Mouse (Mus musculus) neural tube, embryonic 13.5 days (tissue): ENCODE measurements at regions not wholly inside any gene's neighbourhood (a gene's known extent, or its start where the extent isn't known, plus 50 kb on each side); places are given as distances from the start of the nearest gene placed in this dataset.

ENCODE experiments used
- ATAC-seq: fragments of 200-750 bp; cut with Nextera tagmentation; 2 replicates; pipeline ENCODE4 v1.8.0; 2017; ENCODE audit warnings: low read depth, mild to moderate bottlenecking, moderate TSS enrichment, moderate library complexity
- H3K27ac ChIP-seq: fragments of 300-500 bp; sonication (generic); replicated peaks from 2 replicates; pipeline ENCODE4 v1.5.1; 2015; ENCODE audit warnings: moderate library complexity, mild to moderate bottlenecking, inconsistent platforms
- H3K27me3 ChIP-seq: fragments of 300-500 bp; sonication (generic); 2 replicates; pipeline ENCODE4 v1.6.1; 2015; ENCODE audit warnings: mild to moderate bottlenecking, inconsistent platforms
- H3K36me3 ChIP-seq: fragments of 300-500 bp; sonication (generic); 2 replicates; pipeline ENCODE4 v1.6.1; 2015; ENCODE audit warnings: mild to moderate bottlenecking, inconsistent platforms
- H3K4me1 ChIP-seq: fragments of 300-500 bp; sonication (generic); replicated peaks from 2 replicates; pipeline ENCODE4 v1.6.1; 2015; ENCODE audit warnings: inconsistent platforms
- H3K4me2 ChIP-seq: fragments of 300-500 bp; sonication (generic); 2 replicates; pipeline ENCODE4 v1.6.1; 2015; ENCODE audit warnings: inconsistent platforms, mild to moderate bottlenecking, moderate library complexity
- H3K4me3 ChIP-seq: fragments of 300-500 bp; sonication (generic); 2 replicates; pipeline ENCODE4 v1.5.1; 2015; ENCODE audit warnings: mild to moderate bottlenecking, inconsistent platforms
- H3K9ac ChIP-seq: fragments of 300-500 bp; sonication (generic); 2 replicates; pipeline ENCODE4 v1.6.1; 2015; ENCODE audit warnings: moderate library complexity, mild to moderate bottlenecking, inconsistent platforms
- H3K9me3 ChIP-seq: fragments of 300-500 bp; sonication (generic); 2 replicates; pipeline ENCODE4 v1.6.1; 2016; ENCODE audit warnings: inconsistent platforms
- WGBS: fragments of 180-500 bp; shearing (Covaris S2); methylation state at CpG from one replicate; pipeline ENCODE4 v1.1.7; 2015; 5-methylcytosine and 5-hydroxymethylcytosine counted together

- no peak overlapping the region for H3K4me2 ChIP-seq
- 92% methylated on average over 11 of the region's 11 CpGs for WGBS
- ATAC-seq: no peak
- H3K9ac ChIP-seq: no peak overlapping the region
- no peak overlapping the region for H3K27ac ChIP-seq
- H3K4me1 ChIP-seq: no peaks in the 10 kb centered on the region
- no peaks in the 10 kb centered on the region for H3K9me3 ChIP-seq
- H3K27me3 ChIP-seq: no peaks in the 10 kb centered on the region
- no peak overlapping the region for H3K4me3 ChIP-seq
- H3K36me3 ChIP-seq: no peaks in the 10 kb centered on the region
Measured at GRCm38 (mm10) chr13:92911660-92912284, 67.2 kb downstream of the Mtx3 start.

- Histone ChIP-seq H3K4me1 (no peaks in the 10 kb centered on the region), H3K27ac (no peak overlapping the region), H3K27me3 (no peaks in the 10 kb centered on the region), H3K4me2 (no peak overlapping the region), H3K4me3 (no peak overlapping the region), H3K9me3 (no peaks in the 10 kb centered on the region; the same call in 1 of the 2 replicates), H3K9ac (no peak overlapping the region), H3K36me3 (no peaks in the 10 kb centered on the region)
- no peak for ATAC-seq
- WGBS: 74% methylated on average over 2 of the region's 2 CpGs
Measured at GRCm38 (mm10) chr13:92912661-92913060, 68.1 kb downstream of the Mtx3 start.

GRCm38 (mm10) chr13:92914631-92915030, 70.1 kb downstream of the Mtx3 start:
- H3K9ac ChIP-seq: no peak overlapping the region
- no peaks in the 10 kb centered on the region for H3K27me3 ChIP-seq
- no peak for ATAC-seq
- no peaks in the 10 kb centered on the region for H3K36me3 ChIP-seq
- H3K4me1 ChIP-seq: no peaks in the 10 kb centered on the region
- H3K9me3 ChIP-seq: no peaks in the 10 kb centered on the region; the same call in 1 of the 2 replicates
- WGBS: 85% methylated on average over 3 of the region's 3 CpGs
- no peak overlapping the region for H3K4me3 ChIP-seq
- H3K27ac ChIP-seq: no peak overlapping the region
- H3K4me2 ChIP-seq: no peak overlapping the region

- Histone ChIP-seq H3K27me3 (no peaks in the 10 kb centered on the region), H3K36me3 (no peaks in the 10 kb centered on the region), H3K9ac (no peak overlapping the region), H3K9me3 (no peaks in the 10 kb centered on the region; the same call in 1 of the 2 replicates), H3K4me1 (no peaks in the 10 kb centered on the region), H3K4me2 (no peak overlapping the region), H3K27ac (no peak overlapping the region), H3K4me3 (no peak overlapping the region)
- WGBS: 87% methylated on average over 2 of the region's 2 CpGs
- no peak for ATAC-seq
Measured at GRCm38 (mm10) chr13:92915221-92915839, 70.8 kb downstream of the Mtx3 start.

- Histone ChIP-seq H3K4me2 (no peak overlapping the region), H3K4me1 (no peaks in the 10 kb centered on the region), H3K36me3 (no peaks in the 10 kb centered on the region), H3K9me3 (no peaks in the 10 kb centered on the region; the same call in 1 of the 2 replicates), H3K4me3 (no peak overlapping the region), H3K27me3 (no peaks in the 10 kb centered on the region), H3K9ac (no peak overlapping the region), H3K27ac (no peak overlapping the region)
- no peak for ATAC-seq
- 92% methylated on average over 5 of the region's 5 CpGs for WGBS
Measured at GRCm38 (mm10) chr13:92915948-92916710, 71.6 kb downstream of the Mtx3 start.

- H3K4me3 ChIP-seq: no peak overlapping the region
- H3K4me2 ChIP-seq: no peak overlapping the region
- no peak overlapping the region for H3K27ac ChIP-seq
- H3K27me3 ChIP-seq: no peaks in the 10 kb centered on the region
- H3K9ac ChIP-seq: no peak overlapping the region
- no peaks in the 10 kb centered on the region; the same call in 1 of the 2 replicates for H3K9me3 ChIP-seq
- no peaks in the 10 kb centered on the region for H3K36me3 ChIP-seq
- no peak for ATAC-seq
- 89% methylated on average over 2 of the region's 2 CpGs for WGBS
- no peaks in the 10 kb centered on the region for H3K4me1 ChIP-seq
Measured at GRCm38 (mm10) chr13:92919882-92920281, 75.3 kb downstream of the Mtx3 start.

- no peaks in the 10 kb centered on the region for H3K36me3 ChIP-seq
- no peaks in the 10 kb centered on the region for H3K27me3 ChIP-seq
- no peak overlapping the region for H3K4me3 ChIP-seq
- no peak for ATAC-seq
- H3K4me1 ChIP-seq: no peaks in the 10 kb centered on the region
- no peaks in the 10 kb centered on the region; the same call in 1 of the 2 replicates for H3K9me3 ChIP-seq
- 96% methylated on average over 3 of the region's 3 CpGs for WGBS
- no peak overlapping the region for H3K9ac ChIP-seq
- H3K4me2 ChIP-seq: no peak overlapping the region
- H3K27ac ChIP-seq: no peak overlapping the region
Measured at GRCm38 (mm10) chr13:92921936-92922335, 77.4 kb downstream of the Mtx3 start.

- WGBS: 80% methylated on average over 2 of the region's 2 CpGs
- Histone ChIP-seq H3K4me2 (no peak overlapping the region), H3K9ac (no peak overlapping the region), H3K4me1 (no peaks in the 10 kb centered on the region), H3K4me3 (no peak overlapping the region), H3K27me3 (no peaks in the 10 kb centered on the region), H3K9me3 (no peaks in the 10 kb centered on the region), H3K36me3 (no peaks in the 10 kb centered on the region), H3K27ac (no peak overlapping the region)
- ATAC-seq: no peak
Measured at GRCm38 (mm10) chr13:92923496-92923895, 78.9 kb downstream of the Mtx3 start.

- Histone ChIP-seq H3K27me3 (no peaks in the 10 kb centered on the region), H3K36me3 (no peaks in the 10 kb centered on the region), H3K4me1 (no peaks in the 10 kb centered on the region), H3K4me3 (no peak overlapping the region), H3K9me3 (no peaks in the 10 kb centered on the region), H3K9ac (no peak overlapping the region), H3K27ac (no peak overlapping the region), H3K4me2 (no peak overlapping the region)
- ATAC-seq: no peak
- WGBS: 80% methylated on average over 3 of the region's 3 CpGs
Measured at GRCm38 (mm10) chr13:92924021-92924420, 79.5 kb downstream of the Mtx3 start.

- WGBS: 84% methylated on average over 5 of the region's 5 CpGs
- Histone ChIP-seq H3K27me3 (no peaks in the 10 kb centered on the region), H3K9ac (no peak overlapping the region), H3K36me3 (no peaks in the 10 kb centered on the region), H3K9me3 (no peaks in the 10 kb centered on the region), H3K27ac (no peak overlapping the region), H3K4me3 (no peak overlapping the region), H3K4me1 (no peaks in the 10 kb centered on the region), H3K4me2 (no peak overlapping the region)
- ATAC-seq: no peak
Measured at GRCm38 (mm10) chr13:92925196-92925595, 80.6 kb downstream of the Mtx3 start.

GRCm38 (mm10) chr13:92928551-92928950, 84.0 kb downstream of the Mtx3 start:
- Histone ChIP-seq H3K4me2 (no peak overlapping the region), H3K36me3 (no peaks in the 10 kb centered on the region), H3K27me3 (no peaks in the 10 kb centered on the region), H3K4me1 (no peaks in the 10 kb centered on the region), H3K27ac (no peak overlapping the region), H3K9ac (no peak overlapping the region), H3K4me3 (no peak overlapping the region), H3K9me3 (no peaks in the 10 kb centered on the region)
- ATAC-seq: no peak
- 83% methylated on average over 1 of the region's 1 CpGs for WGBS

GRCm38 (mm10) chr13:92931696-92932095, 87.1 kb downstream of the Mtx3 start:
- Histone ChIP-seq H3K4me1 (no peaks in the 10 kb centered on the region), H3K9ac (no peak overlapping the region), H3K4me3 (no peak overlapping the region), H3K9me3 (no peaks in the 10 kb centered on the region), H3K4me2 (no peak overlapping the region), H3K36me3 (no peaks in the 10 kb centered on the region), H3K27ac (no peak overlapping the region), H3K27me3 (no peaks in the 10 kb centered on the region)
- ATAC-seq: no peak
- 81% methylated on average over 2 of the region's 2 CpGs for WGBS
